Mouse (Mus musculus) CH12.LX (cell line): Measurements from ENCODE around the gene Nrn1l. TPM values are rescaled to one million over a fixed set of nuclear protein-coding genes. Genes with fewer than 3 reads are reported as not detected.
A peak's percentile ranks its signal among the peaks of the same experiment; 100 is the strongest.

Experiments
- DNase-seq: peaks from one replicate; pipeline ENCODE4 v3.0.0-alpha.2; 2013; ENCODE audit errors: extremely low read depth
- H3K27ac ChIP-seq: 2 replicates; pipeline ENCODE4 v1.5.1; 2012; ENCODE audit warnings: low read depth, mild to moderate bottlenecking, control low read depth, moderate library complexity; ENCODE audit not compliant: insufficient read depth
- H3K27me3 ChIP-seq: replicated peaks from 2 replicates; pipeline ENCODE3; 2012; ENCODE audit warnings: inconsistent platforms
- H3K36me3 ChIP-seq, 2 experiments: replicated peaks in 1 of 2; 2 replicates each; pipeline versions ENCODE3 to v1.6.1; 2012; ENCODE audit warnings: inconsistent platforms in 1 of 2, low read length in 1 of 2, mild to moderate bottlenecking in 1 of 2, mixed read lengths in 1 of 2, moderate library complexity in 1 of 2; ENCODE audit not compliant: control insufficient read depth in 1 of 2, insufficient read depth in 1 of 2
- H3K4me1 ChIP-seq, 2 experiments: 2 replicates each; pipeline ENCODE4 v1.6.1; 2012; ENCODE audit warnings: inconsistent platforms in 1 of 2, moderate library complexity in 1 of 2; ENCODE audit not compliant: insufficient read depth in 2 of 2, control insufficient read depth in 1 of 2
- H3K4me2 ChIP-seq: 2 replicates; pipeline ENCODE4 v1.6.1; 2012; ENCODE audit warnings: low read depth, mild to moderate bottlenecking, control low read depth; ENCODE audit not compliant: poor library complexity, insufficient read depth, severe bottlenecking
- H3K4me3 ChIP-seq, 3 experiments: fragments of 150-350 bp in 1 of 3; sonication (generic) in 1 of 3; replicated peaks in 1 of 3; 2 replicates each; pipeline versions ENCODE3 to v1.5.1; 2011 to 2012; ENCODE audit warnings: low read depth in 2 of 3, low read length in 2 of 3, mild to moderate bottlenecking in 2 of 3, moderate library complexity in 2 of 3, control low read depth in 1 of 3, improper control_type of control experiment in 1 of 3, inconsistent platforms in 1 of 3, mixed read lengths in 1 of 3; ENCODE audit not compliant: poor library complexity in 1 of 3
- H3K79me2 ChIP-seq: replicated peaks from 2 replicates; pipeline ENCODE4 v1.6.1; 2012; ENCODE audit warnings: mild to moderate bottlenecking, moderate library complexity; ENCODE audit not compliant: control insufficient read depth, poor library complexity, insufficient read depth, severe bottlenecking; ENCODE audit errors: extremely low read depth
- H3K9ac ChIP-seq: 2 replicates; pipeline ENCODE4 v1.6.1; 2012; ENCODE audit warnings: low read depth, mild to moderate bottlenecking, control low read depth, moderate library complexity; ENCODE audit not compliant: insufficient read depth
- H3K9me3 ChIP-seq: replicated peaks from 2 replicates; pipeline ENCODE3; 2012; ENCODE audit warnings: low read length, inconsistent platforms, mixed read lengths
- BHLHE40 ChIP-seq: IDR thresholded peaks from 2 replicates; pipeline ENCODE4 v1.6.1; 2011; ENCODE audit warnings: mild to moderate bottlenecking, low read depth, low read length, improper control_type of control experiment
- CHD1 ChIP-seq: IDR thresholded peaks from 2 replicates; pipeline ENCODE4 v1.6.1; 2012; ENCODE audit warnings: low read depth, low read length, improper control_type of control experiment, inconsistent platforms
- CHD2 ChIP-seq: IDR thresholded peaks from 2 replicates; pipeline ENCODE4 v1.6.1; 2011; ENCODE audit warnings: low read length, improper control_type of control experiment
- E2F4 ChIP-seq: IDR thresholded peaks from 2 replicates; pipeline ENCODE4 v1.6.1; 2011; ENCODE audit warnings: low read depth, low read length, improper control_type of control experiment; ENCODE audit not compliant: insufficient replicate concordance
- ELF1 ChIP-seq: IDR thresholded peaks from 2 replicates; pipeline ENCODE4 v1.6.1; 2014; ENCODE audit warnings: low read depth, mild to moderate bottlenecking, inconsistent platforms, low read length, improper control_type of control experiment
- EP300 ChIP-seq: IDR thresholded peaks from 2 replicates; pipeline ENCODE4 v1.6.1; 2011; ENCODE audit warnings: low read length, improper control_type of control experiment
- ETS1 ChIP-seq: conservative IDR thresholded peaks from 2 replicates; pipeline ENCODE4 v1.6.1; 2012; ENCODE audit warnings: low read depth, mild to moderate bottlenecking, inconsistent platforms, low read length, improper control_type of control experiment, moderate library complexity
- GABPA ChIP-seq: IDR thresholded peaks from 2 replicates; pipeline ENCODE4 v1.6.1; 2012; ENCODE audit warnings: low read depth, low read length, improper control_type of control experiment, inconsistent platforms; ENCODE audit not compliant: insufficient replicate concordance
- IRF4 ChIP-seq: IDR thresholded peaks from 2 replicates; pipeline ENCODE4 v1.6.1; 2014; ENCODE audit warnings: low read depth, mild to moderate bottlenecking, inconsistent platforms, low read length, improper control_type of control experiment
- KAT2A ChIP-seq: IDR thresholded peaks from 2 replicates; pipeline ENCODE4 v1.6.1; 2012; ENCODE audit warnings: low read length, improper control_type of control experiment, inconsistent platforms; ENCODE audit not compliant: insufficient replicate concordance
- MAFK ChIP-seq: IDR thresholded peaks from 2 replicates; pipeline ENCODE4 v1.6.1; 2011; ENCODE audit warnings: low read length, improper control_type of control experiment; ENCODE audit not compliant: insufficient replicate concordance
- MAX ChIP-seq: IDR thresholded peaks from 2 replicates; pipeline ENCODE4 v1.6.1; 2011; ENCODE audit warnings: low read length, improper control_type of control experiment
- MAZ ChIP-seq: IDR thresholded peaks from 2 replicates; pipeline ENCODE4 v1.6.1; 2012; ENCODE audit warnings: low read depth, mild to moderate bottlenecking, inconsistent platforms, low read length, improper control_type of control experiment, moderate library complexity
- MEF2A ChIP-seq: IDR thresholded peaks from 2 replicates; pipeline ENCODE4 v1.6.1; 2014; ENCODE audit warnings: low read depth, mild to moderate bottlenecking, inconsistent platforms, low read length, improper control_type of control experiment, borderline replicate concordance
- NELFE ChIP-seq: IDR thresholded peaks from 2 replicates; pipeline ENCODE4 v1.6.1; 2011; ENCODE audit warnings: low read depth, low read length, improper control_type of control experiment
- NRF1 ChIP-seq: IDR thresholded peaks from 2 replicates; pipeline ENCODE4 v1.6.1; 2014; ENCODE audit warnings: low read depth, mild to moderate bottlenecking, inconsistent platforms, low read length, improper control_type of control experiment, moderate library complexity
- PAX5 ChIP-seq: IDR thresholded peaks from 2 replicates; pipeline ENCODE4 v1.6.1; 2012; ENCODE audit warnings: low read length, inconsistent platforms, mixed read lengths
- POLR2A ChIP-seq: IDR thresholded peaks from 2 replicates; pipeline ENCODE4 v1.6.1; 2011; ENCODE audit warnings: low read depth, mild to moderate bottlenecking, improper control_type of control experiment, low read length
- POLR2AphosphoS2 ChIP-seq: IDR thresholded peaks from 2 replicates; pipeline ENCODE4 v1.6.1; 2011; ENCODE audit warnings: low read depth, low read length, improper control_type of control experiment
- RAD21 ChIP-seq: IDR thresholded peaks from 2 replicates; pipeline ENCODE4 v1.6.1; 2011; ENCODE audit warnings: low read depth, mild to moderate bottlenecking, low read length, improper control_type of control experiment, moderate library complexity
- RCOR1 ChIP-seq: conservative IDR thresholded peaks from 2 replicates; pipeline ENCODE4 v1.6.1; 2012; ENCODE audit warnings: low read depth, mild to moderate bottlenecking, inconsistent platforms, low read length, improper control_type of control experiment
- SIN3A ChIP-seq: IDR thresholded peaks from 2 replicates; pipeline ENCODE4 v1.6.1; 2012; ENCODE audit warnings: low read length, improper control_type of control experiment, inconsistent platforms
- SMC3 ChIP-seq: IDR thresholded peaks from 2 replicates; pipeline ENCODE4 v1.6.1; 2011; ENCODE audit warnings: low read depth, low read length, improper control_type of control experiment
- TBP ChIP-seq: conservative IDR thresholded peaks from 2 replicates; pipeline ENCODE4 v1.6.1; 2011; ENCODE audit warnings: low read depth, low read length, improper control_type of control experiment
- TCF12 ChIP-seq: IDR thresholded peaks from 2 replicates; pipeline ENCODE4 v1.6.1; 2014; ENCODE audit warnings: low read depth, mild to moderate bottlenecking, inconsistent platforms, low read length, improper control_type of control experiment
- USF1 ChIP-seq: IDR thresholded peaks from 2 replicates; pipeline ENCODE4 v1.6.1; 2014; ENCODE audit warnings: low read depth, mild to moderate bottlenecking, inconsistent platforms, low read length, improper control_type of control experiment
- USF2 ChIP-seq: conservative IDR thresholded peaks from 2 replicates; pipeline ENCODE4 v1.6.1; 2011; ENCODE audit warnings: low read depth, low read length, improper control_type of control experiment
- ZMIZ1 ChIP-seq: IDR thresholded peaks from 2 replicates; pipeline ENCODE4 v1.6.1; 2012; ENCODE audit warnings: low read depth, mild to moderate bottlenecking, inconsistent platforms, low read length, improper control_type of control experiment
- ZNF384 ChIP-seq: IDR thresholded peaks from 2 replicates; pipeline ENCODE4 v1.6.1; 2012; ENCODE audit warnings: low read depth, low read length, improper control_type of control experiment, inconsistent platforms
- dilution Hi-C: fragments of 300-500 bp; cut with MboI; formaldehyde crosslinking; loops from 2 replicates; pipeline ENCODE4 v1.14.3; 2020; ENCODE audit warnings: low sequenced_read_pairs; ENCODE audit not compliant: extremely low pct_unique_long_range_greater_than_20kb, extremely low pct_ligation_motif_present
- in situ Hi-C: fragments of 300-500 bp; cut with MboI; formaldehyde crosslinking; loops from 3 replicates; pipeline ENCODE4 v1.14.3; 2019; ENCODE audit warnings: low sequenced_read_pairs, low pct_ligation_motif_present, low pct_unique_long_range_greater_than_20kb, mixed read lengths
- polyA plus RNA-seq: library from polyadenylated mRNA; unstranded; fragments of >175 nt; gene quantifications from 2 replicates; pipeline ENCODE4 v1.2.1, GENCODE M21; 2012; ENCODE audit warnings: low read depth; ENCODE audit not compliant: insufficient read length
- total RNA-seq, 2 experiments: library from RNA; depleted of rRNA; stranded (reverse); fragments of 300-350 nt in 1 of 2; fragments of >200 nt in 1 of 2; gene quantifications; 2 replicates each; pipeline ENCODE4 v1.2.3; 2012 to 2014

Gene Nrn1l
- total and polyA plus RNA-seq, 3 experiments, result 0.38 TPM; not detected in 2

- in situ Hi-C loops (no loop called here), dilution Hi-C loops (no loop called here)
- Histone ChIP-seq H3K79me2 (0 out of 2 replicates have a peak, but pooled peaks cover 6% of the 10 kb centered on the region), H3K27me3 (no peaks in the 10 kb centered on the region), H3K4me2 (no peak overlapping the region), H3K36me3 (peaks cover 11 to 36% of the 10 kb centered on the region in 2 experiments), H3K27ac (no peak overlapping the region), H3K4me1 (peaks cover 0 to 18% of the 10 kb centered on the region in 2 experiments; a peak in 2 of 4 replicates), H3K4me3 (no peak overlapping the region), H3K9ac (no peak overlapping the region), H3K9me3 (no peaks in the 10 kb centered on the region)
- TF ChIP-seq BHLHE40 (no peak), GABPA (no peak)
- no peak for DNase-seq
Observed at GRCm38 (mm10) chr8:105897801-105898480, 4.6 kb downstream of the Nrn1l start.

DNA sequence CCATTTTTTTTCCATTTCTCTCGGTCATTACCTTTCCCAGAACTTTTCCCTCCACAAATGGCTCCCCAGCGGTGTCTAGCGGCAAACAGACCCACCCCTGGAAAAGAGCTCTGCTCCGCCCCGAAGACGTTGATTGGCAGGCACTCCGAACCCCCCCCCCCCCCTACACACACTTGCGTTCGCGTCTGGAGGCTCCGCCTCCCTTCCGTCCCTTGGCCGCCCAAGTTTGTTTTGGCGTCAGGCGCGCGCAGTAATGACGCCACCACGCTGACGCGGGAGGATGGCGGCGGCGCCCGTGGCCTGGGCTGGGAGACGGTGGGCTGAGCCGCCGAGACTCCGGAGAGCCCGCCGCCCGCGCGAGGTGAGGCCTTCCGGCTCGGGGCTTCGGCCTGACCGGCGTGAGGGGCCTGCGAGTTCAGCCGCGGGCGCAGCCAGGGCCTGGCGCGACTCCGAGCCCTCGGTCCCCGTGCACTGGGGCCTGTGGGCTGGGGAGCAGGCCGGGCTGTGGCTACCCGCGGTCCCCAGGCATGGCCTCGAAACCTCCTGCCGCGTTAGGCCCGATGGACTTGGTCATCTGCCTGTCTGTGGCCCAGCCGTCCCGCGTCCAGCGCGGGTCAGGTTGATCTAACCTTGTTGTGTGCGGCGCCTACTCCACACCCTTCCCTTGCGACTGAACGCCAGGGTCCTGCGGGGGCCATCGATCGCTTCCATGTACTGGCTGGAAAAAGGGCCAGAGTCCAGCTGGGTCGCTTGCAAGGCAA is 7.0 kb downstream of the Nrn1l start, which contains the start of gene Pskh1:
Gene Pskh1, plus strand, starts transcription at position 262 of the 761 bp plus-strand sequence.
- peaks cover 0 to 19% of the 10 kb centered on the region in 2 experiments; a peak in 2 of 4 replicates for H3K4me1 ChIP-seq
- H3K27ac ChIP-seq, result peak within 1 kb of the TSS; percentile 5; the same call in 1 of the 2 replicates
- H3K9me3 ChIP-seq, result no peaks in the 10 kb centered on the region
- H3K36me3 ChIP-seq, result peaks cover 0 to 22% of the 10 kb centered on the region in 2 experiments
- dilution Hi-C loops (no loop called here), in situ Hi-C loops (no loop called here)
- peak; percentile 92 for DNase-seq
- peak within 1 kb of the TSS; percentile 93 to 99 (median 95) for H3K4me3 ChIP-seq
- peaks cover 8% of the 10 kb centered on the region; the same call in 1 of the 2 replicates for H3K79me2 ChIP-seq
- peak within 1 kb of the TSS; percentile 86 for H3K9ac ChIP-seq
- peak within 1 kb of the TSS; percentile 72 for H3K4me2 ChIP-seq
- no peaks in the 10 kb centered on the region for H3K27me3 ChIP-seq
- TF ChIP-seq POLR2A (peak; percentile 86), CHD1 (no peak), USF1 (no peak), E2F4 (0 out of 2 replicates have a peak, but pooled peaks have one; percentile 57), TCF12 (peak; percentile 88), MEF2A (peak; percentile 64; the same call in 1 of the 2 replicates), PAX5 (no peak), ZMIZ1 (peak; percentile 89), IRF4 (peak; percentile 37; the same call in 1 of the 2 replicates), MAFK (no peak), ETS1 (no peak; the same call in 1 of the 2 replicates), RCOR1 (no peak), USF2 (no peak), MAX (peak; percentile 43; the same call in 1 of the 2 replicates), EP300 (no peak), BHLHE40 (no peak; the same call in 1 of the 2 replicates), ELF1 (peak; percentile 73), CHD2 (peak; percentile 49; the same call in 1 of the 2 replicates), NELFE (peak; percentile 83), MAZ (peak; percentile 94), SIN3A (peak; percentile 90), POLR2AphosphoS2 (no peak), ZNF384 (peak; percentile 49; the same call in 1 of the 2 replicates), SMC3 (no peak), KAT2A (peak; percentile 67; the same call in 1 of the 2 replicates), NRF1 (peak; percentile 67), RAD21 (no peak), TBP (no peak)
